Mouse (Mus musculus): ENCODE measurements around the gene Arrdc5.

DNA sequence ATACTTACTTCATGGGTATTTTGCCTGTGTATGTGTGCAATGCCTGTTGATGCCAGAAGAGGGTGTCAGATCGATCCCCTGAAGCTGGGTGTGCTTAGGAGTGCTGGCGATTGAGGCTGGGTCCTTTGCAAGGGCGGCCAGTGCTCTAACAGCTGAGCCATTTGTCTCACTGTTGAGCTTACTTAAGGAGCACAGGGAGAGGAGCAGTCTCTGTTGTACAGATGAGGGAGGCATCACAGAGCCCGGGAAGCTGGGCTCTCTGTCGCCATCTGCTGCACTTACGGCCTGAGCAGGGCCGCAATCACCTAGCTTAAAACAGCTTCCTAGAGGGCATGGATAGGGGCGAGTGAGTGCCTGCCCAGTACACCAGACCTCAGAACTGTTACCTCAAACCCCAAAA lies 32.9 kb upstream of the Arrdc5 start:
- TF ChIP-seq CTCF (IDR thresholded peaks at IDR 0.05; ENCODE audit: borderline replicate concordance, insufficient read depth, low read length) (peak; percentile 25; the same call in 1 of the 2 replicates), POLR2A (IDR thresholded peaks at IDR 0.05; ENCODE audit: low read depth, low read length) (no peak)

Measured in embryonic fibroblast, embryonic 13.5 days (primary cell).